Mouse (Mus musculus): ENCODE measurements at regions not wholly inside any gene's neighbourhood (a gene's known extent, or its start where the extent isn't known, plus 50 kb on each side); places are given as distances from the start of the nearest gene placed in this dataset.
"Not testable (repeated sequence)": the region's sequence is repeated elsewhere in the genome, so short reads cannot be mapped to it uniquely, and the experiment has no call there.

- H3K4me3 ChIP-seq (replicated peaks) = no peak overlapping the region
- ATAC-seq (ENCODE audit: low read depth) (no peak), DNase-seq (no peak)
- no peaks in the 10 kb centered on the region for H3K4me1 ChIP-seq (replicated peaks)
- H3K9me3 ChIP-seq (replicated peaks) = no peaks in the 10 kb centered on the region; the same call in 1 of the 2 replicates
- H3K9ac ChIP-seq = no peak overlapping the region
- no peaks in the 10 kb centered on the region for H3K27me3 ChIP-seq
- no peak overlapping the region for H3K4me2 ChIP-seq
- no peak overlapping the region for H3K27ac ChIP-seq
- H3K36me3 ChIP-seq = no peaks in the 10 kb centered on the region
Observed at GRCm38 (mm10) chr12:115121899-115122298, 925.6 kb upstream of the Zfp386 start.

GRCm38 (mm10) chr12:115132930-115133329, 914.6 kb upstream of the Zfp386 start:
- H3K9ac ChIP-seq = not testable (repeated sequence)

GRCm38 (mm10) chr12:115145407-115145806, 902.1 kb upstream of the Zfp386 start:
- not testable (repeated sequence) for H3K4me1 ChIP-seq (replicated peaks); H3K9me3 ChIP-seq (replicated peaks); H3K4me3 ChIP-seq (replicated peaks); H3K4me2 ChIP-seq; DNase-seq; H3K36me3 ChIP-seq; H3K27ac ChIP-seq; ATAC-seq (ENCODE audit: low read depth); H3K27me3 ChIP-seq; H3K9ac ChIP-seq
- WGBS (ENCODE audit: insufficient replicate concordance) = 90% methylated on average over 1 of the region's 1 CpGs

More at GRCm38 (mm10) chr12:115132930-115133329, 914.6 kb upstream of the Zfp386 start:
- ATAC-seq (ENCODE audit: low read depth); H3K9me3 ChIP-seq (replicated peaks); H3K4me2 ChIP-seq; H3K27me3 ChIP-seq; H3K36me3 ChIP-seq; H3K4me1 ChIP-seq (replicated peaks); H3K4me3 ChIP-seq (replicated peaks); H3K27ac ChIP-seq; DNase-seq: not testable (repeated sequence)
- 54% methylated on average over 4 of the region's 6 CpGs for WGBS (ENCODE audit: insufficient replicate concordance)

- H3K9me3 ChIP-seq (replicated peaks); H3K9ac ChIP-seq; H3K36me3 ChIP-seq; H3K27me3 ChIP-seq; H3K4me3 ChIP-seq (replicated peaks); H3K4me1 ChIP-seq (replicated peaks); ATAC-seq (ENCODE audit: low read depth); H3K27ac ChIP-seq; DNase-seq; H3K4me2 ChIP-seq: not testable (repeated sequence)
- WGBS (ENCODE audit: insufficient replicate concordance) = 58% methylated on average over 2 of the region's 2 CpGs
Observed at GRCm38 (mm10) chr12:115146471-115146870, 901.1 kb upstream of the Zfp386 start.

GRCm38 (mm10) chr12:115151967-115152366, 895.6 kb upstream of the Zfp386 start:
- 36% methylated on average over 1 of the region's 1 CpGs for WGBS (ENCODE audit: insufficient replicate concordance)

GRCm38 (mm10) chr12:115158231-115158630, 889.3 kb upstream of the Zfp386 start:
- DNase-seq; ATAC-seq (ENCODE audit: low read depth); H3K4me2 ChIP-seq; H3K27me3 ChIP-seq; H3K4me1 ChIP-seq (replicated peaks); H3K9me3 ChIP-seq (replicated peaks); H3K4me3 ChIP-seq (replicated peaks); H3K9ac ChIP-seq; H3K27ac ChIP-seq; H3K36me3 ChIP-seq: not testable (repeated sequence)
- 43% methylated on average over 2 of the region's 2 CpGs for WGBS (ENCODE audit: insufficient replicate concordance)

More at GRCm38 (mm10) chr12:115151967-115152366, 895.6 kb upstream of the Zfp386 start:
- not testable (repeated sequence) for ATAC-seq (ENCODE audit: low read depth); H3K36me3 ChIP-seq; H3K4me1 ChIP-seq (replicated peaks); H3K27ac ChIP-seq; H3K4me2 ChIP-seq; H3K9ac ChIP-seq; DNase-seq; H3K9me3 ChIP-seq (replicated peaks); H3K27me3 ChIP-seq; H3K4me3 ChIP-seq (replicated peaks)

GRCm38 (mm10) chr12:115158717-115159232, 888.7 kb upstream of the Zfp386 start:
- H3K9me3 ChIP-seq (replicated peaks); H3K4me1 ChIP-seq (replicated peaks); DNase-seq; ATAC-seq (ENCODE audit: low read depth); H3K27me3 ChIP-seq; H3K27ac ChIP-seq; H3K36me3 ChIP-seq; H3K9ac ChIP-seq; H3K4me2 ChIP-seq; H3K4me3 ChIP-seq (replicated peaks): not testable (repeated sequence)
- 35% methylated on average over 1 of the region's 2 CpGs for WGBS (ENCODE audit: insufficient replicate concordance)

- not testable (repeated sequence) for H3K27ac ChIP-seq; H3K4me3 ChIP-seq (replicated peaks)
- WGBS (ENCODE audit: insufficient replicate concordance) = 27% methylated on average over 2 of the region's 2 CpGs
Observed at GRCm38 (mm10) chr12:115165499-115165898, 882.0 kb upstream of the Zfp386 start.

GRCm38 (mm10) chr12:115166006-115166405, 881.5 kb upstream of the Zfp386 start:
- not testable (repeated sequence) for DNase-seq; ATAC-seq (ENCODE audit: low read depth); H3K36me3 ChIP-seq; H3K27me3 ChIP-seq; H3K27ac ChIP-seq; H3K4me1 ChIP-seq (replicated peaks); H3K4me3 ChIP-seq (replicated peaks); H3K9me3 ChIP-seq (replicated peaks); H3K4me2 ChIP-seq; H3K9ac ChIP-seq
- WGBS (ENCODE audit: insufficient replicate concordance) = 37% methylated on average over 1 of the region's 1 CpGs

More at GRCm38 (mm10) chr12:115165499-115165898, 882.0 kb upstream of the Zfp386 start:
- not testable (repeated sequence) for H3K4me1 ChIP-seq (replicated peaks); DNase-seq; ATAC-seq (ENCODE audit: low read depth); H3K9ac ChIP-seq; H3K9me3 ChIP-seq (replicated peaks); H3K4me2 ChIP-seq; H3K27me3 ChIP-seq; H3K36me3 ChIP-seq

- WGBS (ENCODE audit: insufficient replicate concordance) = 60% methylated on average over 2 of the region's 2 CpGs
- Histone ChIP-seq H3K4me1 (replicated peaks) (no peaks in the 10 kb centered on the region), H3K27me3 (no peaks in the 10 kb centered on the region), H3K4me3 (replicated peaks) (no peak overlapping the region), H3K4me2 (no peak overlapping the region), H3K27ac (no peak overlapping the region), H3K9ac (no peak overlapping the region), H3K9me3 (replicated peaks) (0 out of 2 replicates have a peak, but pooled peaks cover 3% of the 10 kb centered on the region), H3K36me3 (no peaks in the 10 kb centered on the region)
- DNase-seq = no peak
- ATAC-seq (ENCODE audit: low read depth) = no peak
Observed at GRCm38 (mm10) chr12:115193482-115194103, 853.9 kb upstream of the Zfp386 start.

GRCm38 (mm10) chr12:115197322-115198117, 850.0 kb upstream of the Zfp386 start:
- 41% methylated on average over 4 of the region's 4 CpGs for WGBS (ENCODE audit: insufficient replicate concordance)
- no peaks in the 10 kb centered on the region for H3K36me3 ChIP-seq
- H3K9me3 ChIP-seq (replicated peaks) = 0 out of 2 replicates have a peak, but pooled peaks cover 3% of the 10 kb centered on the region
- ATAC-seq (ENCODE audit: low read depth) = no peak
- no peaks in the 10 kb centered on the region for H3K4me1 ChIP-seq (replicated peaks)
- H3K27ac ChIP-seq = no peak overlapping the region
- H3K9ac ChIP-seq = no peak overlapping the region
- no peak for DNase-seq
- no peaks in the 10 kb centered on the region for H3K27me3 ChIP-seq
- no peak overlapping the region for H3K4me2 ChIP-seq
- no peak overlapping the region for H3K4me3 ChIP-seq (replicated peaks)
